Mouse (Mus musculus) lung, embryonic 16.5 days (tissue): ENCODE results near the gene Pik3r2. TPM values are rescaled to one million over a fixed set of nuclear protein-coding genes. Genes with fewer than 3 reads are reported as not detected.

Experiments used
- ATAC-seq: fragments of 200-750 bp; cut with Nextera tagmentation; 2 replicates; pipeline ENCODE4 v1.8.0; 2017; ENCODE audit warnings: low read depth, mild to moderate bottlenecking, moderate library complexity
- H3K27ac ChIP-seq: fragments of 300-500 bp; sonication (generic); 2 replicates; pipeline ENCODE4 v1.5.1; 2014; ENCODE audit warnings: mild to moderate bottlenecking, control low read depth, low read length
- H3K27me3 ChIP-seq: fragments of 300-500 bp; sonication (generic); 2 replicates; pipeline ENCODE4 v1.6.1; 2014; ENCODE audit warnings: low read depth, low read length, mixed read lengths; ENCODE audit not compliant: control insufficient read depth, insufficient read depth
- H3K36me3 ChIP-seq: fragments of 300-500 bp; sonication (generic); 2 replicates; pipeline ENCODE4 v1.6.1; 2014; ENCODE audit warnings: low read length; ENCODE audit not compliant: control insufficient read depth, insufficient read depth
- H3K4me1 ChIP-seq: fragments of 300-500 bp; sonication (generic); replicated peaks from 2 replicates; pipeline ENCODE4 v1.6.1; 2014; ENCODE audit warnings: low read length, mixed read lengths; ENCODE audit not compliant: control insufficient read depth, insufficient read depth
- H3K4me2 ChIP-seq: fragments of 300-500 bp; sonication (generic); 2 replicates; pipeline ENCODE4 v1.6.1; 2014; ENCODE audit warnings: low read depth, low read length, control low read depth
- H3K4me3 ChIP-seq: fragments of 300-500 bp; sonication (generic); 2 replicates; pipeline ENCODE4 v1.5.1; 2014; ENCODE audit warnings: mild to moderate bottlenecking, low read length, control low read depth
- H3K9ac ChIP-seq: fragments of 300-500 bp; sonication (generic); 2 replicates; pipeline ENCODE4 v1.6.1; 2014; ENCODE audit warnings: low read length, control low read depth
- H3K9me3 ChIP-seq: fragments of 300-500 bp; sonication (generic); 2 replicates; pipeline ENCODE4 v1.6.1; 2016; ENCODE audit warnings: low read length; ENCODE audit not compliant: control insufficient read depth
- WGBS: fragments of 180-500 bp; shearing (Covaris S2); extraction: QIAGEN DNeasy Blood & Tissue Kit; methylation state at CpG from one replicate; pipeline ENCODE4 v1.1.7; 2014; 5-methylcytosine and 5-hydroxymethylcytosine counted together
- polyA plus RNA-seq: library from polyadenylated mRNA; unstranded; fragments of >200 nt; fragmentation: Nextera tagmentation; extraction: Ambion mirVana; gene quantifications from 2 replicates; pipeline ENCODE4 v1.2.1, GENCODE M21; 2015

Pik3r2 gene
- polyA plus RNA-seq, 1 experiment from 2014 or later: 56.8 TPM

DNA sequence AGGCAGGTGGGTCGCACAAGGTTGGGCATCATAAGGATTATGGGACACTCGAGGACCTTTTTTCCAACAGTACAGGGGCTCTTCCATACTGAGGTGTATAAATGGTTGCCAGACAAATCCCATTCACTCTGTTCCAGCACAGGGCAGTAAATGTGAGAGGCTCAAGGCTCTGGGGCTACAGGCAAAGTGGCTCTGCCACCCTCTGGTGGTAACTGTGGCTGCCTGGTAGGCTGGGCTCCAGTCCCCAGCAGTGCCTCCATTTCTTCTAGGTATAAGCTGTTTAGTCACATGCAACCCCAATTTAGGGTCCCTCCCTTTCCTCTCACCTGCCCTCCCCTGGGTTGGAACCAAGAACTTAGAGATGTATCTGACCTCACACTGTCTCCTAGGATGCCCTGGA is 18.9 kb upstream of the Pik3r2 start:
- Histone ChIP-seq H3K9ac (no peak overlapping the region), H3K36me3 (no peaks in the 10 kb centered on the region), H3K4me1 (peaks cover 39% of the 10 kb centered on the region), H3K9me3 (no peaks in the 10 kb centered on the region), H3K27me3 (peaks cover 27% of the 10 kb centered on the region), H3K4me2 (no peak overlapping the region), H3K27ac (no peak overlapping the region), H3K4me3 (no peak overlapping the region)
- WGBS: 79% methylated on average over 2 of the region's 2 CpGs
- no peak for ATAC-seq

DNA sequence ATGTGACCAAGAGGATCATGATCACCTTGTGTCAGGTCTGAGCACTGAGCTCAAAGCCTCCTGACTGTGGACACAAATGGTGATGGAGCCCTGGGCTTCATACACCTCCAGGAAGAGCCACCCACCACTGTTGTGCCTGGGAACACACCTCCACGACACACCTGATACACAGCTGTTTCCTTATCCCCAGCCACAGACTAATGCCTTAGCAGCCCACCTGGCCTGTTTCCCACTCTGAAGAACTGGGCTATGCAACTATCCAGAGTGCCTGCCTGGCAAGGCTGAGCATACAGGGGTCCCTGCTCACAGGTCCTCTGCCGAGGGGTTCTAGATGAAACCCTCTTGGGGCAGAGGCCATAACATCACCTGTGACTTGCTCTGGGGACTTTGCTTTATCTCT is 17.7 kb upstream of the Pik3r2 start:
- H3K36me3 ChIP-seq: no peaks in the 10 kb centered on the region
- H3K4me1 ChIP-seq: peaks cover 39% of the 10 kb centered on the region

DNA sequence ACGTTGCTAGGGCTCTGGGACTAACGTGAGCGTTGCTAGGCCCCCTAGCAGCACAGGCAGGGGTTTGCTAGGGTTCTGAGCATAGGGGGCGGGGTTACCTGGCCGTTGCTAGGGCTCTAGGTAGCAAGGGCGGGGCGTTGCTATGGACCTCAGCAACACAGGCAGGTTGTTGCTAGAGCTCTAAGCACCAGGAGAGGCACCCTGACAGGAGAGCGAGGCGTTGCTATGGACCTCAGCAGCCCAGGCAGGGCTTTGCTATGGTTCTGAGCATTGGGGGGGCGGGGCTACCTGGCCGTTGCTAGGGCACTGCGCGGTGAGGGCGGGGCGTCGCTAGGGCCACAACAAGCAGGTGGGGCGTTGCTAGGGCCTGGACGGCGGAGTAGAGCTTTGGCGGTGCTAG is 16.2 kb upstream of the Pik3r2 start:
- peaks cover 35% of the 10 kb centered on the region for H3K4me1 ChIP-seq

More for the DNA sequence above, 17.7 kb upstream of the Pik3r2 start:
- Histone ChIP-seq H3K4me3 (no peak overlapping the region), H3K27me3 (peaks cover 16% of the 10 kb centered on the region), H3K27ac (no peak overlapping the region), H3K9me3 (no peaks in the 10 kb centered on the region), H3K9ac (no peak overlapping the region), H3K4me2 (no peak overlapping the region)
- WGBS: 87% methylated on average over 2 of the region's 2 CpGs
- ATAC-seq: no peak

DNA sequence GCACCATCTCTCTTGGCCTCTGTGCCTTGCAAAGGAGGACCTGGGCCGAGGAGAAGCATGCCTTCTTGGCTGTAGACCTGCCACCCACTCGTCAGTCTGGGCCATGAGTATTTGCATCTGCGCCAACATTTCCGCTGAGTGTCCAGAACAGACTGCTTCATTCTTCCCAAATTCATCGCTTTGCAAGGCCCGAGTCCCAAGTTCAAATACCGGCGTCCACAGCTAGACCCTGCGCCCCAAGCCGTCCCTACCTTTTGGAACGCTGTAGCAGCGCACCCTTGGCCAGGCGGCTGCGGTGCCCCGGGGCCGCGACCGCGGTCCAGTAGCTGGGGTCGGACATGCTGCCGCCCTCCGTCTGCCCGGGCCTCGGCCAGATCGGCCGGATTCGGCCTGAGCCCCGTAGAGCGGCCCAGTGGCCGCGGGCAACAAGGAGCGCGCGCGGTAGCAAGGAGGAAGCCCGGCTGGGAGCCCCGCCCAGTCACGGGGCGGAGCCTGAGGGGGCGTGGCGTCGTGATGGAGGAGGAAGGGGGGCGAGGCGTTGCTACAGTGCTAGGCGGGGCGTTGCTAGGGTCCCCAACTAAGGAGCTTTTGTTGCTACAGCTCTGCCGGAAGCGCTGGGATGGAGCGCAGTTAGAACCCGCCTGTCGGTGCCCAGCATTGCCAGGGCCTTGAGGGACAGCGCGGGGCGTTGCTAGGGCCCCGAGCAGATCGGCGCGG is 15.6 kb upstream of the Pik3r2 start:
- 2% methylated on average over 58 of the region's 58 CpGs for WGBS
- Histone ChIP-seq H3K4me3 (peak overlapping the region; percentile 78), H3K4me1 (peaks cover 34% of the 10 kb centered on the region), H3K4me2 (peak overlapping the region; percentile 62), H3K27ac (peak overlapping the region; percentile 83), H3K36me3 (peaks cover 4% of the 10 kb centered on the region; the same call in 1 of the 2 replicates), H3K9ac (peak overlapping the region; percentile 93), H3K27me3 (no peaks in the 10 kb centered on the region), H3K9me3 (no peaks in the 10 kb centered on the region)
- peak; percentile 84 for ATAC-seq

More for the DNA sequence above, 16.2 kb upstream of the Pik3r2 start:
- Histone ChIP-seq H3K36me3 (peaks cover 2% of the 10 kb centered on the region; the same call in 1 of the 2 replicates), H3K27ac (peak overlapping the region; percentile 54), H3K9me3 (no peaks in the 10 kb centered on the region), H3K9ac (peak overlapping the region; percentile 25; the same call in 1 of the 2 replicates), H3K27me3 (peaks cover 1% of the 10 kb centered on the region), H3K4me3 (peak overlapping the region; percentile 78), H3K4me2 (peak overlapping the region; percentile 62)
- 1% methylated on average over 20 of the region's 20 CpGs for WGBS
- peak; percentile 51 for ATAC-seq

DNA sequence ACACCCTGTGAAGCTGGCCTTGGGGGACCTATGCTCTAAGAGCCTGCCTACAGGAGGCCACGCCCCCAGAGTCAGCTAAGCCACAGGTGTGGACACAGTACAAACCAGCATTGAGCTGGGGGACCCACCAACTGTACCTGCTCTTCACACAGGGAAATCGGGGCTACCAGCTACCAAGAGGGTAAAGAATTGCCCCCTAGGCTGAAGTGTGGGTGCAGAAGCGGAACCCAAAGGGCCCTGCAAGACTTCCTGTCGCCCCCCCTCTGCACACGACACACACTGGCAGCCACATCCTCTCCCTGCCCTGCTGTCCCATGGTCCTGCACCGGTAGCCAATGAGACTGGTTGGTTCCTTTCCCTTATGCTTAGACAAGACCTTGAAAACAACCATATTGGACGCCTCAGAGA is 14.8 kb upstream of the Pik3r2 start:
- peak overlapping the region; percentile 28; the same call in 1 of the 2 replicates for H3K27ac ChIP-seq
- no peaks in the 10 kb centered on the region for H3K27me3 ChIP-seq
- peaks cover 7% of the 10 kb centered on the region for H3K36me3 ChIP-seq
- no peak for ATAC-seq
- no peaks in the 10 kb centered on the region for H3K9me3 ChIP-seq
- peak overlapping the region; percentile 78 for H3K4me3 ChIP-seq
- 49% methylated on average over 7 of the region's 7 CpGs for WGBS
- H3K4me1 ChIP-seq: peaks cover 30% of the 10 kb centered on the region
- H3K9ac ChIP-seq: peak overlapping the region; percentile 93
- H3K4me2 ChIP-seq: peak overlapping the region; percentile 62

DNA sequence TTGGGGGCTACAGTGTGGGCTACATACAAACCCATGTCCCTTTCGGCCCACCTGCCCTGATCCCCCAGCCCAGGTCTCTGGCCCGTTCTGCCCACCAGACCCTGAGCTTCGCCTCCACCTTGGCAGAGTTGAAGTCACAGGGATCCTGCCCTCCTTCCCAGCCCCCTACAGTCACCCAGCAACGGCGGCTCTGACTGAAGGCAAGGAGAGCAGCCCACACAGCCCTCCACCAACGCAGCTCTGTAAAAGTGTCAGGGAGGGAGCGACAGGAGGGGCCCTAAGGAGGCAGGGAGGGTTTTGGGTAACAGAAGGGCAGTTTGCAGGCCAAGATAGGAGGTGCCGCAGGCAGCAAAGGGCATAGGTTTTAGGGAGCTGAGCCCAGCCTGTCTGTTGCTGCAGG is 14.3 kb upstream of the Pik3r2 start:
- ATAC-seq: no peak
- H3K4me1 ChIP-seq: peaks cover 28% of the 10 kb centered on the region
- peak overlapping the region; percentile 93 for H3K9ac ChIP-seq
- no peaks in the 10 kb centered on the region for H3K9me3 ChIP-seq
- H3K36me3 ChIP-seq: peaks cover 11% of the 10 kb centered on the region
- H3K4me2 ChIP-seq: peak overlapping the region; percentile 62
- no peak overlapping the region for H3K27ac ChIP-seq
- 50% methylated on average over 8 of the region's 8 CpGs for WGBS
- H3K27me3 ChIP-seq: no peaks in the 10 kb centered on the region
- H3K4me3 ChIP-seq: peak overlapping the region; percentile 78

DNA sequence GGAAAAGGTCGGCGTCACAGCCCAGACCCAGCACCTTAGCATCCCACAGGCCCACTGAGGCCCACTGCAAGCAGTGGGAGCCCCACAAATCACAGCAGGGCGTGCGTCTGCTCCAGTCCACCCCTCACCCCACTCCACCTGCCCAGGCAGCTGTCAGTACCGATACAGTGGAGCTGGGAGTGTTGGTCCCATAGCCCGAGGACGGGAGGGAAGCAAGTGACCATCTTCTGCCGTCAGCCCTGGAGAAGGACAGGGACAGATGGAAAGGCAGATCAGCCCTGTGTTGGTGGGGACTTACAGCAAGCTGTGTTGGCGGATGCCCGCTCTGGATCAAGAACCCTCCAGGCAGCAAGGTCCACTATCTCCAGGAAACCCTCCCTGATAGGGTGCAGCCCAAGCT is 12.5 kb upstream of the Pik3r2 start:
- Histone ChIP-seq H3K4me1 (peaks cover 28% of the 10 kb centered on the region), H3K4me2 (no peak overlapping the region), H3K9me3 (no peaks in the 10 kb centered on the region), H3K27ac (no peak overlapping the region), H3K27me3 (no peaks in the 10 kb centered on the region), H3K4me3 (no peak overlapping the region), H3K36me3 (peaks cover 20% of the 10 kb centered on the region), H3K9ac (no peak overlapping the region)
- ATAC-seq: no peak
- WGBS: 81% methylated on average over 10 of the region's 10 CpGs

DNA sequence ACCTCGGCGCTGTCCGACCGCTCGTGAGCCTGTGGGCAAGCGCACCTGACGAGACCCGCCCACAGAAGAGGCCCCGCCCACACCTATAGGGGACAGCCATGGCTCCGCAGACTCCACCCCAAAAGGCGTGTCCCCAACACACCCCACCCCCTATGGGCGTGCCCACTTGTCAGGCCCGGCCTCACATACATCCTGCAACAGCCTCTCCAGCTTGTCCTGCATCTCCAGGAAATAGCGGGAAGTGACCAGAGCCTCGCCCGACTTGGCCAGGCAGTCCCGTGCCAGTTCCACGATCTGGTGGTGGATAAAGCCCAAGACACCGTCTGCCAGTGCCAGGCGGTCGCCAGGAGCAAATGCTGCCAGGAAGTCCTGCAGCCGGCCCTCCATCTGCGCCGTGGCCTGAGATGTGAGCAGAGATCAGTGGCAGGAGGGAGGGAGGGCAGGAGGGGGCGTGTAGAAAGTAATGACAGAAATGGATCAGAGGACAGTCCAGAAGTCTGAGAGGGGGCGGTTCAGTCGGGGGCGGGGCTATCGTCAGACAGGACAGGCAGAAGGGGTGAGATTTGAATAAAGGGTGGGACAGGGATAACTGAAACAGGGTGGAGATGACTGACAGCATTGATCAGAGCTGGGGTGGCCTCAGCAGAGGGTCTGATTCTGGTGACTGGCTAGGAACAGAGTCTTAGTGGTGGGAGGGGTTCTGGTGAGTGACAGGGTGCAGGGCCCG is 11.6 kb upstream of the Pik3r2 start:
- H3K27me3 ChIP-seq: no peaks in the 10 kb centered on the region
- H3K9ac ChIP-seq: no peak overlapping the region
- peaks cover 29% of the 10 kb centered on the region for H3K36me3 ChIP-seq
- H3K27ac ChIP-seq: no peak overlapping the region
- peaks cover 26% of the 10 kb centered on the region for H3K4me1 ChIP-seq
- peak; percentile 9; the same call in 1 of the 2 replicates for ATAC-seq
- H3K4me3 ChIP-seq: no peak overlapping the region; the same call in 1 of the 2 replicates
- 0 out of 2 replicates have a peak overlapping the region, but pooled peaks have one; percentile 6 for H3K4me2 ChIP-seq
- WGBS: 30% methylated on average over 30 of the region's 30 CpGs
- no peaks in the 10 kb centered on the region for H3K9me3 ChIP-seq

DNA sequence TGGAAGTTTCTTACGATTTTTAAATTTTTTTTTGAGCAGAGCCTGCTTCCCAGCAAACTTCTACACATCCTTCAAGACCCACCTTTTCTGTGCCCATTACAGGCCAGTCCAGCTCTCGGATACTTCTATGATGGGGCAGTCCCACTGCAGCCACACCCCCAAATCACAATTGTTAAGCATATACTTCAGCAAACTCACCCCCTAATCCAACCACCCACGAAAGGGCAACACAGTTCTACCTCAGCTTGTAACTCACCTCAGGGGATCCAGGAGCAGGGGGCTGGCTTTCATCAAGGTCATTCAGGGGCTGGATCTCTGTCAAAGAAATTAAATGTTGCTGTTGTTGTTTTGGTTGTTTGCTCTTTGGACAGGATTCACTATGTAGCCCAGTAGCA is 10.5 kb upstream of the Pik3r2 start:
- peaks cover 32% of the 10 kb centered on the region for H3K36me3 ChIP-seq
- H3K4me3 ChIP-seq: no peak overlapping the region
- 78% methylated on average over 3 of the region's 3 CpGs for WGBS
- peaks cover 19% of the 10 kb centered on the region for H3K4me1 ChIP-seq
- no peak overlapping the region for H3K4me2 ChIP-seq
- no peak overlapping the region for H3K27ac ChIP-seq
- no peak for ATAC-seq
- no peaks in the 10 kb centered on the region for H3K9me3 ChIP-seq
- H3K27me3 ChIP-seq: no peaks in the 10 kb centered on the region
- H3K9ac ChIP-seq: no peak overlapping the region
